Mouse (Mus musculus) neural tube, embryonic 13.5 days (tissue): ENCODE results near the gene Bivm. TPM values are rescaled to one million over a fixed set of nuclear protein-coding genes. Genes with fewer than 3 reads are reported as not detected.

Experiments
- ATAC-seq: fragments of 200-750 bp; cut with Nextera tagmentation; 2 replicates; pipeline ENCODE4 v1.8.0; 2017; ENCODE audit warnings: low read depth, mild to moderate bottlenecking, moderate TSS enrichment, moderate library complexity
- H3K27ac ChIP-seq: fragments of 300-500 bp; sonication (generic); replicated peaks from 2 replicates; pipeline ENCODE4 v1.5.1; 2015; ENCODE audit warnings: moderate library complexity, mild to moderate bottlenecking, inconsistent platforms
- H3K27me3 ChIP-seq: fragments of 300-500 bp; sonication (generic); 2 replicates; pipeline ENCODE4 v1.6.1; 2015; ENCODE audit warnings: mild to moderate bottlenecking, inconsistent platforms
- H3K36me3 ChIP-seq: fragments of 300-500 bp; sonication (generic); 2 replicates; pipeline ENCODE4 v1.6.1; 2015; ENCODE audit warnings: mild to moderate bottlenecking, inconsistent platforms
- H3K4me1 ChIP-seq: fragments of 300-500 bp; sonication (generic); replicated peaks from 2 replicates; pipeline ENCODE4 v1.6.1; 2015; ENCODE audit warnings: inconsistent platforms
- H3K4me2 ChIP-seq: fragments of 300-500 bp; sonication (generic); 2 replicates; pipeline ENCODE4 v1.6.1; 2015; ENCODE audit warnings: inconsistent platforms, mild to moderate bottlenecking, moderate library complexity
- H3K4me3 ChIP-seq: fragments of 300-500 bp; sonication (generic); 2 replicates; pipeline ENCODE4 v1.5.1; 2015; ENCODE audit warnings: mild to moderate bottlenecking, inconsistent platforms
- H3K9ac ChIP-seq: fragments of 300-500 bp; sonication (generic); 2 replicates; pipeline ENCODE4 v1.6.1; 2015; ENCODE audit warnings: moderate library complexity, mild to moderate bottlenecking, inconsistent platforms
- H3K9me3 ChIP-seq: fragments of 300-500 bp; sonication (generic); 2 replicates; pipeline ENCODE4 v1.6.1; 2016; ENCODE audit warnings: inconsistent platforms
- WGBS: fragments of 180-500 bp; shearing (Covaris S2); methylation state at CpG from one replicate; pipeline ENCODE4 v1.1.7; 2015; 5-methylcytosine and 5-hydroxymethylcytosine counted together
- polyA plus RNA-seq: library from polyadenylated mRNA; unstranded; fragments of >200 nt; fragmentation: Nextera tagmentation; extraction: Ambion mirVana; gene quantifications from 2 replicates; pipeline ENCODE4 v1.2.1, GENCODE M21; 2015

Bivm gene
- polyA plus RNA-seq, result 31.3 and 32.3 TPM in 2 replicates

GRCm38 (mm10) chr1:44118239-44119054, at the start of gene Bivm, which contains the start of gene Kdelc1:
Gene Bivm, plus strand, starts transcription at chr1:44118957.
Gene Kdelc1, minus strand, starts transcription at chr1:44118808.
- H3K9ac ChIP-seq, result peak within 1 kb of the TSS; percentile 93
- H3K4me2 ChIP-seq, result peak within 1 kb of the TSS; percentile 81
- no peaks in the 10 kb centered on the region for H3K27me3 ChIP-seq
- peaks cover 24% of the 10 kb centered on the region for H3K36me3 ChIP-seq
- peak within 1 kb of the TSS; percentile 78 for H3K4me3 ChIP-seq
- peak within 1 kb of the TSS; percentile 98 for H3K27ac ChIP-seq
- peak; percentile 98 for ATAC-seq
- H3K9me3 ChIP-seq, result no peaks in the 10 kb centered on the region
- H3K4me1 ChIP-seq, result peaks cover 25% of the 10 kb centered on the region
- WGBS, result under 1% methylated on average over 39 of the region's 39 CpGs

GRCm38 (mm10) chr1:44101448-44102225, 17.1 kb upstream of the Bivm start:
- H3K36me3 ChIP-seq, result peaks cover 27% of the 10 kb centered on the region
- H3K4me3 ChIP-seq, result peak overlapping the region; percentile 75
- peaks cover 16% of the 10 kb centered on the region; the same call in 1 of the 2 replicates for H3K4me1 ChIP-seq
- no peaks in the 10 kb centered on the region for H3K9me3 ChIP-seq
- under 1% methylated on average over 55 of the region's 55 CpGs for WGBS
- H3K27ac ChIP-seq, result peak overlapping the region; percentile 89
- H3K27me3 ChIP-seq, result no peaks in the 10 kb centered on the region
- ATAC-seq, result peak; percentile 84
- peak overlapping the region; percentile 78 for H3K9ac ChIP-seq
- H3K4me2 ChIP-seq, result peak overlapping the region; percentile 72

- ATAC-seq, result peak; percentile 97
- under 1% methylated on average over 55 of the region's 55 CpGs for WGBS
- Histone ChIP-seq H3K36me3 (peaks cover 25% of the 10 kb centered on the region), H3K9ac (peak within 1 kb of the TSS; percentile 78), H3K9me3 (no peaks in the 10 kb centered on the region), H3K4me2 (peak within 1 kb of the TSS; percentile 72), H3K4me3 (peak within 1 kb of the TSS; percentile 75), H3K27me3 (no peaks in the 10 kb centered on the region), H3K4me1 (peaks cover 16% of the 10 kb centered on the region; the same call in 1 of the 2 replicates), H3K27ac (peak within 1 kb of the TSS; percentile 89)
Measured at GRCm38 (mm10) chr1:44102259-44102717, 16.5 kb upstream of the Bivm start, which contains the start of gene Tex30. Gene Tex30, minus strand, starts transcription at chr1:44102441.

GRCm38 (mm10) chr1:44102939-44103338, 15.8 kb upstream of the Bivm start:
- Histone ChIP-seq H3K36me3 (peaks cover 27% of the 10 kb centered on the region), H3K4me3 (peak overlapping the region; percentile 75), H3K27ac (no peak overlapping the region), H3K9me3 (no peaks in the 10 kb centered on the region), H3K4me2 (peak overlapping the region; percentile 72), H3K9ac (peak overlapping the region; percentile 54; the same call in 1 of the 2 replicates), H3K27me3 (no peaks in the 10 kb centered on the region), H3K4me1 (peaks cover 16% of the 10 kb centered on the region; the same call in 1 of the 2 replicates)
- 15% methylated on average over 5 of the region's 5 CpGs for WGBS
- 0 out of 2 replicates have a peak, but pooled peaks have one; percentile 42 for ATAC-seq

GRCm38 (mm10) chr1:44117571-44117970, 1.2 kb upstream of the Bivm start:
- Histone ChIP-seq H3K27ac (no peak overlapping the region), H3K27me3 (no peaks in the 10 kb centered on the region), H3K9ac (no peak overlapping the region), H3K4me3 (peak overlapping the region; percentile 78), H3K4me2 (peak overlapping the region; percentile 81), H3K4me1 (peaks cover 25% of the 10 kb centered on the region), H3K9me3 (no peaks in the 10 kb centered on the region), H3K36me3 (peaks cover 32% of the 10 kb centered on the region)
- ATAC-seq, result no peak

GRCm38 (mm10) chr1:44119201-44120073, 680 bp downstream of the Bivm start:
- Histone ChIP-seq H3K9ac (peak overlapping the region; percentile 93), H3K27me3 (no peaks in the 10 kb centered on the region), H3K36me3 (peaks cover 25% of the 10 kb centered on the region), H3K27ac (peak overlapping the region; percentile 98), H3K9me3 (no peaks in the 10 kb centered on the region), H3K4me3 (peak overlapping the region; percentile 78), H3K4me1 (peaks cover 25% of the 10 kb centered on the region), H3K4me2 (peak overlapping the region; percentile 81)
- ATAC-seq, result peak; percentile 91
- under 1% methylated on average over 39 of the region's 43 CpGs for WGBS

- H3K4me2 ChIP-seq, result peak overlapping the region; percentile 81
- peak overlapping the region; percentile 98 for H3K27ac ChIP-seq
- no peaks in the 10 kb centered on the region for H3K27me3 ChIP-seq
- no peak; the same call in 1 of the 2 replicates for ATAC-seq
- peaks cover 25% of the 10 kb centered on the region for H3K4me1 ChIP-seq
- peak overlapping the region; percentile 78 for H3K4me3 ChIP-seq
- H3K9ac ChIP-seq, result peak overlapping the region; percentile 93
- peaks cover 20% of the 10 kb centered on the region for H3K36me3 ChIP-seq
- WGBS, result 2% methylated on average over 6 of the region's 6 CpGs
- no peaks in the 10 kb centered on the region for H3K9me3 ChIP-seq
Measured at GRCm38 (mm10) chr1:44120074-44120406, 1.3 kb downstream of the Bivm start.

- WGBS, result 82% methylated on average over 3 of the region's 3 CpGs
- Histone ChIP-seq H3K9ac (no peak overlapping the region), H3K27me3 (no peaks in the 10 kb centered on the region), H3K9me3 (no peaks in the 10 kb centered on the region), H3K27ac (no peak overlapping the region), H3K4me3 (no peak overlapping the region), H3K4me1 (peaks cover 25% of the 10 kb centered on the region), H3K4me2 (no peak overlapping the region), H3K36me3 (peaks cover 23% of the 10 kb centered on the region)
- ATAC-seq, result no peak
Measured at GRCm38 (mm10) chr1:44122256-44122655, 3.5 kb downstream of the Bivm start.

- peaks cover 8% of the 10 kb centered on the region for H3K4me1 ChIP-seq
- no peak overlapping the region for H3K4me3 ChIP-seq
- no peak overlapping the region for H3K9ac ChIP-seq
- no peaks in the 10 kb centered on the region for H3K9me3 ChIP-seq
- no peak overlapping the region for H3K4me2 ChIP-seq
- H3K27me3 ChIP-seq, result no peaks in the 10 kb centered on the region
- peaks cover 50% of the 10 kb centered on the region for H3K36me3 ChIP-seq
- no peak overlapping the region for H3K27ac ChIP-seq
- 89% methylated on average over 4 of the region's 4 CpGs for WGBS
- ATAC-seq, result no peak
Measured at GRCm38 (mm10) chr1:44125590-44125989, 6.8 kb downstream of the Bivm start.

- no peak overlapping the region for H3K4me3 ChIP-seq
- peaks cover 59% of the 10 kb centered on the region for H3K36me3 ChIP-seq
- no peak overlapping the region for H3K4me2 ChIP-seq
- 88% methylated on average over 4 of the region's 4 CpGs for WGBS
- H3K9me3 ChIP-seq, result no peaks in the 10 kb centered on the region
- H3K9ac ChIP-seq, result no peak overlapping the region
- no peak for ATAC-seq
- H3K27ac ChIP-seq, result no peak overlapping the region
- H3K4me1 ChIP-seq, result no peaks in the 10 kb centered on the region
- no peaks in the 10 kb centered on the region for H3K27me3 ChIP-seq
Measured at GRCm38 (mm10) chr1:44129929-44130581, 11.3 kb downstream of the Bivm start.

GRCm38 (mm10) chr1:44140232-44140631, 21.5 kb downstream of the Bivm start:
- Histone ChIP-seq H3K9ac (no peak overlapping the region), H3K36me3 (peaks cover 67% of the 10 kb centered on the region), H3K27me3 (no peaks in the 10 kb centered on the region), H3K4me3 (no peak overlapping the region), H3K4me1 (no peaks in the 10 kb centered on the region), H3K9me3 (no peaks in the 10 kb centered on the region), H3K27ac (no peak overlapping the region), H3K4me2 (no peak overlapping the region)
- 90% methylated on average over 4 of the region's 4 CpGs for WGBS
- no peak for ATAC-seq
